Mouse (Mus musculus): ENCODE results near the gene Cntd1.

Gene Cntd1

DNA sequence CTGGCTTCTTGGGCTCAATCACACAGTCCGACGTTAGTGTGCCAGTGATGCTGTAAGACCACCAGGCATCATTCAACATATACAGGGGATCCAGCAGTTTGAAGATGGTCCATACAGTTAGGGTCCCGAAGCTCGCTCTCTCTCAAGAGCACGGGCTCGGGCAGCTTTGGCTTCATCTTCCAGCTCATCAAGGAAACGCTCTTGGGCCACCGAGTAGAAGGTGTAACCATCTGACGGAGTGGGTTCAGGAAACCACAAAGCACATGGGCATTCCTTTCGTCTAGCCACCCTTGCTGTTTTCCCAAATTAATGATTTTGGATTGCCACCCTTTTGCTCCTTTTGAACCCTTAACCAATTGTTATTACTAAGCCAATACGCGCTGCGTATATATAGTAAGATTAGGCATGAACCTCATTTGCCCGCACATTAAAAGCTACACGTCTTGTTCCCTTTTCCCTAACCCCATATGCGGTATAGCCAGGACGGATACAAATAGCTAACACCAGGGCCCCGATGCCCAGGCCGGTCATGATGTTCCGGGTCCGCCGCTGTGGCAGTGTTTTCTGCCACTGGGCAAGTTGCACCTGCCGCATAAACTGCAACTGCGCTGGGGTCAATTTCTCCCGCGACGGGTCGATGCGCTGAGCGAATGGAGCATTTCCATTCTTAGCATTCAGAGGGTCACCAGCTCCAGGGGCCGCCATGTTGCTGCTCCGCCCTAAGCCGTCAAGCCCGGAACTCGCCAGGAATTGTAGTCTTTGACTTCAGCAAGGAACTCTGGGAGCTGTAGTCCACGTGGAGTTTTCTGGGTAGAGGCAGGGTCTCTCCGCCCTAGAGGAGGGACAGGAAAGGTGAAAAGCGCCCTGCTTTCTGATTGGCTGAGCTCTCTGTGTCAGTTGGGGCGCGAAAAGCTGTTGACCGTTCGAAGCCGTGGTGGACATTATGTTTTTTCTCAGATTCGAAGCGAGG, at the start of gene Cntd1, which contains the start of gene Coa3:
TSS of gene Cntd1 (plus strand) at position 790 of the 970 bp plus-strand sequence.
TSS of gene Coa3 (minus strand) at position 892 of the 970 bp plus-strand sequence.
- DNase-seq (ENCODE audit: low read depth): peak; percentile 94

DNA sequence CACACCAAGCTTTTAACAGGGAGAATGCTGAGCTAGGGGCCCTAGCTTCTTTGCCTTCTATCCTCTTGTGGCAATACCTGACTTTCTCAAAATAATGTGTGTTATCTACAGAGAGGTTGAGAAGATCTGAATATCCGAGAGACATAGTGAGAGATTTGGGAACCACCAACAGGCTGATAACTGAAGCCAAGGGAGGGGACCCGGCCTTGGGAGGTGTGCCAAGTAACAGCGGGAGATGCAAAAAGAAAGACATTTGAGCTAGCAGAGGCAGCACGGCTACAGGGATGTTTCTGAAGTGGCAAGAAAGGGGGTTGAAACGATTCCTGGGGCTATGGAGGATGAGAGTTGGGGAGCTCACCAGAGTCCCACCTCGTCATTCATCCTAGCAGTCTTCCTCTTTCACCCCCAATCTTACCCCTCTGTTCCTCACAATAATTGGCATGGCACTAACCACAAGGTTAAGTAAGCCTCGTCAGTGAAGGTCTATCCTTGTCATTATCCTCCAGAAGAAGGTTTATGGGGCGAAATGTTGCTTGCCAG, 49.4 kb upstream of the Cntd1 start:
- no peak for DNase-seq (ENCODE audit: low read depth)

DNA sequence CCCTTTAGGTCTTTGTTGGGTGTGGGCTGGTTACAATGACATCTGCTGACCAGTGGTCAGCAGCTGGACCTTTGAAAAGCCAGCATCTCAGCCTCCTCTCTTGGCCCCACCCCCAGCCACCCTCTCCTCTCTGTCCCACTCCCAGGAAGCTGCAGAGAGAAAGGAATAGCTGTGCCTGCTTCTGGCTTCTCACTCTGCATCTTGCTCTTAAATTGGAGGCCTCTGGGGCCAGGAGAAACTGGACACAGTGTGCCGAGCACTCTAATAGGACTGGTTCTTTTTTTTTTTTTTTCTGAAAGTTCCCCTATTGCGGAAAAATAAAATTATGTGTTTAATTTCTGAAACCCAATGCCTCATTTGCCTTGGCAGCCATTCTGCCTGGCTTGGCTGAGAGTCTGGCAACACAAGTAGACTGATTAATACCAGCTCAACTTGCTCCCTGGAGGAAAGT, 48.7 kb upstream of the Cntd1 start:
- DNase-seq (ENCODE audit: low read depth): no peak

DNA sequence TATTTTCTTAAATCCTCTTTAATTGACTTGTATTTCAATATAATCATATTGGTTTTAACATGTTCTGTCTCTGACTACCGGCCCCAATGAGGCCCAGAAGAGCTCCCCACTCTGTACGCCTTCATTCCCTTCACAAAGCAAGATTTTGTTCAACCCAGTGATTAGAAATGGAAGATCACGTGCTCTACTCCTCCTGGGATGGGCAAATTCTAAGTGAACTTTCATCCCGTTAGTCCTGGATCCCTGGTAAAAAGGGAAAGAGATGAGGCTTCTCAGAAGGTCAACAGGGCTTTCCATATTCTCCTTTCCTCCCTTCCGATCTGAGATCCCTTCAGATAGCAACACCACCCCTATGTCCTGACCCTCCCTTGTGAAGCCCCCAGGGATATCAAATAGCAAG, 48.3 kb upstream of the Cntd1 start:
- no peak for DNase-seq (ENCODE audit: low read depth)

DNA sequence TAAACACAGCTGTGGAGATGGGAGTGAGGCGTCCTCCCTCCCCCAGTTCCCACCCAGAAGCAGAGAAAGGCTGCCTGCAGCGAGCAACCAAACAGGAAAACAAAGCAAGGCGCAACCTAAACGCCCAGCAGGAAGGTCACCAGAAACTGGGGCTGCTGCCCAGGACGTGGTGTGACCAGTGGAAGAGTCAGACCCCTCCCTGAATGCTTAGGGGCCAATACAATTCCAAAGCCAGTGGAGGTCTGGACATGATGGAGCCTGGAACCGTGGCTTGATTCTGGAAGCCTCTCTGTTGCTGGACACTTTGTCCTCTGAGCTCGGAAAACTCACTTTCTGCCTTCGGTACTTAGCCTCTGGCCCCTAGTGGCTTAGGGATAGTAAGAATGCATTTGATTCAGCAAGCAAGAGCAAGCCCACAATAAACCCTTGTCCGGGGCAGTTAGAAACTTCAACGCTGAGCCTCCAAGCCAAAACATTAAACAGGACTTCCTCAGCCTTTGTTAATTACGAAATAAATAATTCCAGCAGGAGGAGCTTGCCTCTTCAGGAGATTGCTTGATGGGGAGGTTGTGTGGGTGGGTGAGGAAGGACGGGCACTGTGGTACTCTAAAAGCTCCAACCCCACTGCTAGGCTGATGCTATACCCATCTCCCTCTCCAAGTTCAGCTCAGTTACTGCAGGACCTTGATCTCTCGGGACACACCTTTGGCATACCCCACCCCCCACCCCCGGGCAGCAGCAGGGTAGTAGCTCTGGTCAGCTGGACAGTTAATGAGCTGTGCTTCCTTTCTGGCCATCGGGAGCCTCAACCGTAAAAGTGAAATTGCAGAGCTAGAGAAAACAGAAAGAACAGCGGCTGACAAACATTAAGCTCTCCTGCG, 47.6 kb upstream of the Cntd1 start:
- DNase-seq (ENCODE audit: low read depth): no peak

DNA sequence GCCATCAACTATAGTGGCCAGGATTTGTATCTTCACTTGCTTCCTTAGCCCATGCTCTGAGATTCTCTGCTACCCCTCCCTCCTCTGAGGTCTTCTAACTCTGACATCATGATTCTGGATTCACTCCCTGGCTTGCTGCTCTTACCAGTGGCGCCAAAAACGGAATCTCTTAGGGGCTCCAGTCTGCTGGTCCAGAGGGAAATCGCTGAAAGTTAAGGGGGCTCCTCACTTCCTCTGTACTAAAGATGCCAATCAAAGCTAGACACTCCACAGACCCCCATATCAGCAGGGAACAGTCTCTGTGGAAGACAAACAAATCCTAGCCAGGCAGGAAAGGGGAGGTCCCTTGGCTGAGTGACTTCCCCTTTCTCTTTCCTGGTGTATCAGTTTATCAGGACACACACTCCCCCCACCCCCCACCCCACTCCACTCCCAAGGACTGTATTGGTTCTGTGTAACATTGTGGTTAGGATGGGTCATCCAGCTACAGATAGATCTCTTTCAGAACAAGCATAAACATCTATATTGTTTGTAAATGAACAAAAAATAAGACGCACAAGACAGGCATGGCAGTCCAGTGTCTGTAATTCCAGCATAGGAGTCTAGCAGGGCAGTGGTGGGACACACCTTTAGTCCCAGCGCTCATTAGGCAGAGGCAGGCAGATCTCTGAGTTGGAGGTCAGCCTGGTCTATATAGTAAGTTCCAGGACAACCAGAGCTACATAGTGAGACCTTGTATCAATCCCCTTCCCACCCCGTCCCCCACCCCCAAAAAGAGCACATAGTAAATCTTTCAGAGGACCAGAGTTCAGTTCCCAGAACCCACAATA, 46.6 kb upstream of the Cntd1 start:
- peak; percentile 92 for DNase-seq (ENCODE audit: low read depth)

DNA sequence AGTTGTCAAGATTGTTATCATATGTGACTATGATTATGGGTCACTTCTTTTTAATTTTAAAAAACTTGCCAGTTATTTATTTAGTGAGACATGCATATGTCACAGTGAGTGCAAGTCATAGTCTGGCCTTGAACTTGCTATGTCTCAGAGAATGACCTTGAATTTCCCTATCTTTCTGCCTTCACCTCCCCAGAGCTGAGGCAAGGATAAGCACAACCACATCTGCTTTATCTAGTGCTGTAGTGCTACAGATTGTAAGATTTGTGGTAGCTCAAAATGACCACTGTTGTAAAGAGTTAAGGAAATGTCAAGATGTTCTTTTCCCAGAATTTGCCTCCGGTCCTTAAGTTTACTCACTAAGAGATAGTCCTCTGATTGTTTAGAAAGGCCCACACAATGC, 45.6 kb upstream of the Cntd1 start:
- peak; percentile 85 for DNase-seq (ENCODE audit: low read depth)

DNA sequence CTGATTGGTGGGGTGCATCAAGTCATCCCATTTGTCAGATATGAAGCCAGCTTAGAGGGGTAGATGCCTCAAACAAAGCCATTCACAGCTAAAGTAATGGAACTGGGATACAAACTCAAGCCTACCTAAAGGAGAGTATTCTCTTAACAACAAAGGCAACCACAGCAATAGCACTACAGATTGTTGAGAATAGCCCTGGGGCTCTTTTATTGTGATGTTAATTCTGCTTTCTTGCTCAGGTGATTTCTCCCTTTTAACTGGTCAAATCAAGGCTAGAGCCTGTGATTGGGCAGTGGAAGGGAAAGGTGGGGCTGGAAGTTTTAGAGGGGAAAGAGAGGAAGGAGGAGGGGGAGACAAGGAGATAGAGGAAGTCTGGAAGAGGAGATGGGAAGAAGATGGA, 44.7 kb upstream of the Cntd1 start:
- no peak for DNase-seq (ENCODE audit: low read depth)

DNA sequence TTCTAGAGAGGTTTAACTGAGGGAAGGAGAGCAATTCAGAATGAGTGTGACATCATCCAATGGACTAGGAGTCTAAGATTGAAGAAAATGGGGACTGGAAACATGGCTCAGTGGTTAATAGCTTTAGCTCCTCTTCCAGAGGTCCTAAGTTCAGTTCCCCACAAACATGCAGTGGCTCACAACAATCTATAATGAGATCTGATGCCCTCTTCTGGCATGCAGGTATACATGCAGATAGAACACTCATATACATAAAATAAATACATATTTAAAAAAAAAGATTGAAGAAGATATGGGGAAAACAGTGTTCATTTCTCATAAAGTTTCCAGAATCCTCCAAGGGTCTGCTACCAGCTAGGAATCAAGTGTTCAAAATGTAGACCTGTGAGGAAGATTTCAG, 43.4 kb upstream of the Cntd1 start:
- DNase-seq (ENCODE audit: low read depth): peak; percentile 46

DNA sequence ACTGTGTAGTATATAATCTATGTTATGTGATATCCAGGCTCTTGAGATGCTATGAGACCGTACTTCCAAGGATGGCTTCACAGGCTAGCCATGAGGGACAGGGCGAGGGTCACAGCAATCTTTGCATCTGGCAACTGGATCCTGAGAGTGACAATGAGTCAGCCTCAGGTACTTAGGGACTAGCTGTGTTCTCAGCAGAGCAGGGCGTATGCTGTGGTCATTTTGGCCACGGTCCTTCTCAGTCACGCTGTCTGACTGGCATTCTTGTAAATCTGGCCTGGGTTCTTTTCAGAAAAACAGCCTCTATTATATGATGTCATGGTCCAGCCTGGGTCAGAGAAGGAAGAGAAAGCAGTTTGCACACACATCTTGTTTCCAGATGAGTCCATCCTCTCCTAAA, 42.0 kb upstream of the Cntd1 start:
- no peak for DNase-seq (ENCODE audit: low read depth)

DNA sequence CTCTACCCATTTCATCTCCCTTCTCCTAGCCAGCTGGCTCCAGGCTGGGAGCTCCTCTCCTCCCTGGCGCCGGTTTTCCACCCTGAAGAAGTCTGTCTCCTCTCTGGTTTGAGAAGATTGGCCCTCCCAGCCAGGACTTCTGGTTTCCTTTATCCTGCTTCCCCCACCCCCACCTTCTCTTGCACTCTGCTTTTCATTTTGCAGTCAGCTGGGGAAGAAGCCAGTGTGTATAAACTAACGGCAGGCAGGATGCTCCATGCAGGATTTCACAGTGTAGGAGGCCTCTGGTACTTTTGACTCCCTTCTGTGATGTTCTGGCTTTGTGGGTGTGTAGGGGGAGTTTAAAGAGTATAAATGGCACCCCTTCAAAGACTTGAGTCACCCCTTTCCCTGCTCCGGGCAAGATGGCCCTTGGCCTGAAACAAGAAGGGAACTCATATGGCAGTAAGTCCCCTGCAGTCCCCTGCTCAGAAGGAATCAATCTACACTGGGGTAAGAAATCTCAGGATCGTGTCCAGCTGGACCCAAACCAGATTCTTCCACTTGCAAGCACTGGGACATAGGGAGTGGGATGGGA, 40.7 kb upstream of the Cntd1 start:
- DNase-seq (ENCODE audit: low read depth): no peak

DNA sequence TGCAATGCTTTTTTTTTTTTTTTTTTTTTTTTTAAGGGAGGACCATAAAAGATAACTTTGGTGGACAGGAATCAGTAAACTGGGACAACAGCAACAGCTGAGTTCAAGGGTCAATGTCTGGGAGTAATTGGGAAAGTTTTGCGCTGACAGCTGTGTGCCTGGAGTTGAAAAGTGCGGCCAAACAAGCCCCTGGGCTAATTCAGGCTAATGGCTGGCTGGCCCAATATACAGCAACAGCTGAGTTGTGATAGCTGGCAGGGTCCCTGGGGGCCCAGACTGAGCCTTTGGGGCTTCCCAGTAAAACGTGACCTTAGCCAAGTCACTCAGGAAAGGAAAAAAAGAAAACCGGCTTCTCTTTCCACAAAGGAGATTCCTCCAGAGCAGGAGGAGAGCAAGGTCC, 33.7 kb upstream of the Cntd1 start:
- no peak for DNase-seq (ENCODE audit: low read depth)

DNA sequence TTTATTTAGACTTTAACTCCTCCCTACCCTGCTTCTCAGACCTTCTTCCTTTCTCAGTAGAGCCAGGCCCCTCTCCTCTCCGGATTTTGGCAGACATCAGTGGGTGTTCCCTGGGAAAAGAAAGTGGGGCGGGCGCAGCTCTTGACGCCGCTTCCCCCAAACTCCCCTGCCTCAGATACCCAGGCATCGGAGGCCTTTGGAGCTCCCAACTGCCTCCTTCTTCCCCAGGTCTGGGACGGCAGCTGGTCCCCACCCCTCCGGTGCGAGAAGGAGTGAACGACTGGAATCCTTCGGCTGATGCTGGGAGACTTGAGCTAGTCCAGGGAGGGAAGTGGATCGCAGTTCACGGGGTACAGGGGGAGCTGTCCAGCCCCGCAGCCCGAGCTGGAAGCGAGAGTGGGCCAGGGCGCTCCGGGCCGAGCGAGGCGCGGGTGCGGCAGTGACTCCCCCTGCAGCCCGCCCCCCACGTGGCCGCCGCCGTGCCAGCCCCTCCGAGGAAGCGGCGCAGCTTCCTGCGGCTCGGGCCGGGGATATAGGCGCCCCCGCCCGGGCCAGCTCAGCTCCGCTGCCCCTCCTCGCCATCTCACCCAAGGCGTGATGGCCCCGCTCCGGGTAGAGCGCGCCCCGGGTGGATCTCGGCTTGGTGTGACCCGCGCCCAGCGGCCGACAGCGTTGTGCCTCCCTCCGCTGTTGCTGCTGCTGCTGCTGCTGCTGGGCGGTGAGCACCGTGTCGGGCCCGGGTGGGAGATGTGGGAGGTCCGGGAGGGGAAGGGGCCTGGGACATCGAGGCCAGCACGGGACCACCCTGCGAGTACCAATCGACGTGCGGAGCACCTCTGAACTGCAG, 32.7 kb upstream of the Cntd1 start, which contains the start of gene Ramp2:
TSS of gene Ramp2 (plus strand) at position 174 of the 847 bp plus-strand sequence.
- DNase-seq (ENCODE audit: low read depth): no peak

DNA sequence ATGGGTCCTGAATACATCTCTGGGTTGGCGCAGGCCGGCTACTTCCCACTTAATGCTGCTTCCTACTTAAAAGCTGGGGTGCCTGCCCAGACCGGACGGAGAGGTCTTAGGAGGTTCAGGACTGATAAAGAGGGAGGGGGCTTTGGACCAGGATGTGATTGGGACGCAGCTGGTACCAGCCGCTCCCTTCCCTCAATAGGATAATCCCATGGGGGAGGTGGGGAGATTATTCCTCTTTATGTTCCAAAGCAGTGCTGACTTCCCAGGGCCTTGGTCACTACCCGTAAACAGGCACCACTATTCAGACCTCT, 32.2 kb upstream of the Cntd1 start:
- no peak for DNase-seq (ENCODE audit: low read depth)

DNA sequence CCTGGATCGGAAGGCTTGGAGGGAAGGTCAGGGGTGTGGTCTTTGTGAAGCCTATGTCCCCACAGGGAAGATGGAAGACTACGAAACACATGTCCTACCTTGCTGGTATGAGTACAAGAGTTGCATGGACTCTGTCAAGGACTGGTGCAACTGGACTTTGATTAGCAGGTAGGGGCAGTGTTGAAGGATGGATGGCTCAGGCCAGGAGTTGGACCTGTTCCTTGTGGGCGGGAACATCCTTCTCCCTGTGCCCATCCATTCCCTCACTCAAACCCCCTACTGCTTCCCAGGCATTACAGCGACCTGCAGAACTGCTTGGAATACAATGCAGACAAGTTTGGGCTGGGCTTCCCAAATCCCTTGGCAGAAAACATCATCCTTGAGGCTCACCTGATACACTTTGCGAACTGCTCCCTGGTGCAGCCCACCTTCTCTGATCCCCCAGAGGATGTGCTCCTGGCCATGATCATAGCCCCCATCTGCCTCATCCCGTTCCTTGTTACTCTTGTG, 31.2 kb upstream of the Cntd1 start:
- no peak for DNase-seq (ENCODE audit: low read depth)

DNA sequence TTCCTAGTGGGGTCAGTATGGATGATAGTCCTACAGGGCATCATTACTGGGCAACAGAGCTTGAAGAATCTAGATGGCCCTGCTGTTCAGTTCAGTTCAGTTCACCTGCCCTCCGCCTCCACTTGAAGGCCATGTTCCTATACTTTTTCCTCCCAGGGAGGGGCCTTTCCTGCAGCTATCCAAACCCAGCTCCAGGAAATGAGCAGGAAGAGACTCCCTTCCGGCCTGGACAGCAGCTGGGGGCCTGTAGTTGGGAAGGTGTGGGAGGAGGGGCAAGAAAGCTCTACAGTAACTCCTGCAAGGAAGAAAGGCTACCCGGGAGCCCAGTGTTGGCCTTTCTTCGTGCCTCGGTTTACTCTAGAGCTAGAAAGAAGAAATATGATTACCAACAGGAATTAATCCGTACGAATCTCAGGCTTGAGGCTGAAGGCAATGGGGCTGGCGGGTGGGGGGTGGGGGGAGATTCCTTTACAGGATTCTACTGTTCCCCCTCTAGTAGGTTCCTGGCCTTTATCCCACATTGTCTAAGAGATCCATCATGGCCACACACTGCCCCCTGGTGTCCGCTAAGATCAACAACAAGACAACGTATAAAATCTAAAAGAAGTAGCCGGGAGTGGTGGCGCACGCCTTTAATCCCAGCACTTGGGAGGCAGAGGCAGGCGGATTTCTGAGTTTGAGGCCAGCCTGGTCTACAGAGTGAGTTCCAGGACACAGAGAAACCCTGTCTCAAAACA, 30.4 kb upstream of the Cntd1 start:
- DNase-seq (ENCODE audit: low read depth): peak; percentile 86

DNA sequence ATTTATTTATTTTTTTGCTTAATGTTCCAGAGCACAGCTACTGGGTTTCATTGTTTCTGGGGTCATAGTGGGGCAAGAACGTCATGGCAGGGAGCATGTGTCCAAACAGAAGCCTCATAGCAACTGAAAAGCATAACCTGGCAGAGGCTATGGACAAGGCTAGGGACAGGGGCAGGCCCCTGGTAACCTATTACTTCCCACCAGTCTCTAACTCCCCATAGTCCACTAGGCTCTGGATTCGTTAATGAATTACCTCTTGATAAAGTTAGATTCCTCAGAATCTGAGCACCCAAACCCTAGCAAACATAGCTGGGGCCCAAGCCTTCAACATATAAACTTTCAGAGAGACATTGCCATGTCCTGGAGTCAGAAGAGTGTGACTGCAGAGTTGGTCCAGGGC, 27.8 kb upstream of the Cntd1 start:
- DNase-seq (ENCODE audit: low read depth): no peak

DNA sequence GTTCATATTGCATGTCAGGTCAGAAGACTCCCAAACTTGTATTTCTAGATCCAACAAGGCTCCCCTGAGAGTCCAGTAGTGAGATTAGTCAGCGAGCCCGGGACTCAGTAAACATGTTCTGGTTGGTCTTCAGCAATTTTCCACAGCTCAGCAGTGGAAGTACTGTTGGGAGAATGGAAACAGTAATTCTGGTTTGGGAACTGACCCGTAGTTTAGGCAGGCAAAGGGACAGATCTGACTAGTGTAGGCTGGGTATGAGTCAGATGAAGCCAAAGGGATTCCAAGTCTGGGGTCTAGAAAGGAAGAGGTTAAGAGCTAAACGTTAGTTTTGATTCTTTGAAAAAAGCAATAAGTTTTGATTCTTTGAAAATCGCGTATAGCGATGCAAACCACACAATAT, 25.9 kb upstream of the Cntd1 start:
- DNase-seq (ENCODE audit: low read depth): peak; percentile 58

DNA sequence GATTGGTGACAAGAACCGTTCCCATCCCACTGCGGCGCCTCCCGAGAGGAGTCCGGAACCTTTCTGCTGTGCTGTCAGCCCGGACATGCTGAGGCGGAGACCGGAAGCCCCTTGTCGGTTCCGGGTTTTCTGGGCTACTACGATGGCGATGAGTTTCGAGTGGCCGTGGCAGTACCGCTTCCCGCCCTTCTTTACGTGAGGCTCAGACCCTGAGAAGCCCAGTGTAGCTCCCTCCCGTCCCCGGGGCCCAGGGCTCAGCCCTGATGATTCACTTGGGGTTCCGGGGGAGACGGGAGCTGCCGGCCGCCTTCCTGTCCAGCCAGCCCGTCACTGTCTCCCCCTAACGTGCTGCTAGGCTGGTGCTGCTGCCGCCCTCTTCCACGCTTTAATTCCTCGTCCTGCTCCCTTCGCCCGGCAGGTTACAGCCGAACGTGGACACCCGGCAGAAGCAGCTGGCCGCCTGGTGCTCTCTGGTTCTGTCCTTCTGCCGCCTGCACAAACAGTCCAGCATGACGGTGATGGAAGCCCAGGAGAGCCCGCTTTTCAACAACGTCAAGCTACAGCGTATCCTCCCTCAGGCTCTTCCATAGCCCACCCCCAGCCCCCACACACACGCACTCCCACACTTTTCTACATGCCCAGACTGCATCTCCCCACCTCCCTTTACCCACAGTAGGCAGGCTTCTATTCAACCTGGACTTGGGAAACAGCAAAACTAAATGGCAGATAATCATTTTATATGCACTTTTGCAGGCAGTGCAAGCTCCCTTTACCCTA, 25.0 kb upstream of the Cntd1 start, which contains the start of gene Vps25:
TSS of gene Vps25 (plus strand) at position 95 of the 777 bp plus-strand sequence.
- DNase-seq (ENCODE audit: low read depth): peak; percentile 90
